Mouse (Mus musculus) spleen, postnatal 4 days (tissue): Measurements from ENCODE around the gene Prss53.

Experiments
- DNase-seq, 2 experiments: peaks; one replicate each; pipeline ENCODE4 v3.0.0; 2022; ENCODE audit warnings: low spot score in 2 of 2

Prss53 gene

DNA sequence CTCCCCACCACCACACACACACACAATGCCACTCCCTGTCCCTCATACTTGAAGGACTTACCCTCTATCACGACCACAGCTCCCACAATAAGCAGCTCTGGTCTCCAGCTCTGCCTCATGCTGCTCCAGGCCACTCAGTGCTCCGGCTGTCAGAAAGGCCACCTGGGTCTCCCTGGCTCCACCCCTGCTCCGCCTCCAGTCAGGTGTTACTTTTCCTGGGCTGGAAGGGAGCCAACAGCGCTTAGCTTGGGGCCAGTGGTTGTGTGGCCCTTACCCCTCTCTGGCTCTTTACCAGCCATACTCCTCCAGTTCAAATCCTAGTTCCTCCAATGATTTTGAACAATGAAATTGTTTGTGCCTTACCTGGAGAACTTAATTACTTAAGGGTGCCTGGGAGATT lies at the start of gene Prss53:
Prss53 (minus strand) TSS at position 173 of the 400 bp plus-strand sequence.
- DNase-seq = no peak

DNA sequence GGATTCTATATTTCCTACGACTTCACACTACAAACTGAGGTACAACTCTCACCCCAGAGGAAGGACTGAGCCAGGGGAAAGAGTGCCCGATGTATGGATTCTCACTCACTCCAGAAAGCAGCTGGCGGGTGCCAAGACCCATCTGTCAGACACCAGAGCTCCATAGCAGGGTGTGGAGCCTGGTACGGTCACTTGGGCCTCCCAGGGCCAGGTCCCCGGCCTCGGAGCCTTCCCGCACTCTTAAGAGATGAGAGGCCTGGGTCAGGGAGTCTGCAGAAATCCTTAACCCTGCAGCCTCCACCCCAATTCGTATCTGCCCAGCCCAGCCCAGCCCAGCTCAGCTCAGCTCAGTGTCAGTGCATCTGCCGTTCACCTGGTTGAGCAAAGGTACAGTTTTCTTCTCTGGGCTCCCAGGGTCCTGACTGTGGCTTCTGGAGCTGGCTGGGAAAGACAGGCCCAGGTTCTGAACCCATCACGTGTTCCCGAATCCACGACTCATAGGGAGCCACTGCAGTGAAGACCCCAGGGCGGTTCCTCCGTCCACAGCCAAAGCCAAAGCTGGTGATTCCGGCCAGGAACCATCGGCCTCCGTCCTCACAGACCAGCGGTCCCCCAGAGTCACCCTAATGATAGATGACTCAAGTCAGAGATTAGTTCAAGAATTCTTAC lies 45.6 kb upstream of the Prss53 start:
- no peak for DNase-seq

DNA sequence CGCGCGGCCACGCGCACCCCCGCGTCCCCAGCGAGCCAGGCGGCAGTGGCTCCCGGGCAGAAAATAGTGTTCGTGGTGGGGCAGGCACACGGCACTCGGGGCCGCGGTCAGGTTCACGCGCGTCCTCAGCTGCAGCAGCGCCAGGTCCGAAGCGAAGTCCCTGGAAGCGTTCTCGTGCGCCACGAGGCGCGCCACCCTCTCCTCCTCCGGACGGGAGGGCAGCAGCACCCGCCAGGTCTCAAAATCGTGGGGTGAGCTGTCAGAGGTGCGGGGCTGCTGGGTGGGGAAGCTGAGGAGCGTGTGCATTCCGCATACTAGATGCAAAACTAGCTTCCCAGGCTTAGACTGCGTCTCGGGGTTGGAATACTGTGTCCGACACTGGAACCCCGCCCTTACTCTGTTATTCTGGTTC lies 45.0 kb upstream of the Prss53 start:
- DNase-seq = no peak

DNA sequence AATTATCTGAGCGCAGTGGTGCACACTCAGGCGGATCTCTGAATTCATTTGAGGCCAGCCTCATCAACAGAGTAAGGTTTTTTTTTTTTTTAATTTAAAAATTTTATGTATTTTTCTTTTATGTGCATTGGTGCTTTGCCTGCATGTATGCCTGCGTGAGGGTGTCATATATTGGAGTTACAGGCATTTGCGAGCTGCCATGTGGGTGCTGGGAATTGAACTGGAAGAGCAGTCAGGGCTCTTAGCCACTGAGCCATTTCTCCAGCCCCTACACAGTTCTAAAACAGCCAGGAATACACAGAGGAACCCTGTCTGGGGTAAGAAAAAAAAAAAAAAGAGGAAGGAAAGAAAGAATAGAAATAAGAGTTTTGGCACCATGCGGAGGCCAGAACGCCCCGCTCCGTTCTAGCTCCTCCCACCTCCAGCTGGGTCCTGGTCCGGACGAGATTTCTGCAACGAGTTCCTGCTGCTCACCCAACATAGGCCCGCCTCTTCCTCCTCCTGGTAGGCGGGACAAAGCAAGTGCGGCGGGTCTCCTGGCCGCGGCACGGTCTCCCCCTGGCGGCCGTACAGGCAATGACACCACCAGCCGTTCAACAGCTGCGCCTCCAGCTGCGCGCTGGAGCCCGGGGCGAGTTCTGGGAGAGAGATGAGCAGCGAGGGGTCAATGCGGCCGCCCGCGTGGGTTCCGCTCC lies 44.4 kb upstream of the Prss53 start:
- DNase-seq = peak; percentile 96 to 98

DNA sequence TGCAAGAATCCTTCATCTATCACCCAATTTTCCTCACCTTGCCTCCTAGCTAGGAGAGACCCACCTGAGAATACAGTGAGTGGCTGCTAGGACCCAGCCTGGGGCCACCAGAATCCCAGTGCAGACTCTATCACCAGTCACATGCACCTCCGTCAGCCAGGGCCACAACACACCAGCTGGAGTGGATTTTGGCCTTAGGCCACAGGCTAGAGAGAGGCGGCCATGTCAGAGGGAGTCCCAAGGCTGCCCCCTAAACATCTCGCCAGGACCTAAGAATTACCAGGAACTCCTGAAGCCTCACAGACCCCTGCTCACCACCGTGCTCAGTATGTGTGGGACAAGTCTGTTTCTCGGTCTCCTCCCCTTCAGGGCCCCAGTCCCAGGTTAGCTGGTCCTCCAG lies 43.3 kb upstream of the Prss53 start:
- DNase-seq = no peak

DNA sequence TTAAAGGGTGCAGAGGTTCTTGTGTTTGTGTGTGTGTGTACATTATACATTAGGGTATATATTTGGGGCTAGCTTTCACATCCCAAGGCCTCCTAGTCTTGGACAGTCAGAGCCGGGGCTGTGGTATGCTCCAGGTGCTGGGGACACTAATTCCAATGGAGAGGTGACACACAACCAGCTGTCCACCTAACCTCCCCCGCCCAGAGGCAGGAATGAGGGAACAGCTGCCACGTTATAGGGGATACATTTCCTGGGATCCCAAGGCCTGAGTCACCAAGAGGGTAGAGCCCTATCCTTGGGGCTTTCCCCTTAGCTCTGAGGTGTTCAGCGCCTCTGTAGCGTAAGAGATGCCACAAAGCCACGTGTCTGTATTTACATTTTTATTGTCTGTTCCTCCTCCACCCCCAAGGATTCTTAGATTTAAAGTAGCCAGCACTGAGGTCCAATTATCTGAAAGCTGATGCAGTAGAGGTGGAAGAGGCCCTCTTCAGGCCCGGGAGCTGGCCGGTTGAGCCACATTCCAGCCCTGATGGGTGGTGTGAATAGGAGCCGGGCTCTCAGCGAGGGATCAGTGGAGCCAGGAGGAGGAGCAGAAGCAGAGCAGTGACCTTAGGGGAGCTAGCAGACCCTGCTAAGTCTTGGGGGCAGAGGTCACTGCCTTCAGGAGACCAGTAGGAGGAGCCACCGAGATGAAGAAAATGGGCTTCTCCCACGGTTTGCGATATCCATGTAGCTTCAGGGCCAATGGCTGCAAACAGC lies 41.7 kb upstream of the Prss53 start:
- DNase-seq = no peak

DNA sequence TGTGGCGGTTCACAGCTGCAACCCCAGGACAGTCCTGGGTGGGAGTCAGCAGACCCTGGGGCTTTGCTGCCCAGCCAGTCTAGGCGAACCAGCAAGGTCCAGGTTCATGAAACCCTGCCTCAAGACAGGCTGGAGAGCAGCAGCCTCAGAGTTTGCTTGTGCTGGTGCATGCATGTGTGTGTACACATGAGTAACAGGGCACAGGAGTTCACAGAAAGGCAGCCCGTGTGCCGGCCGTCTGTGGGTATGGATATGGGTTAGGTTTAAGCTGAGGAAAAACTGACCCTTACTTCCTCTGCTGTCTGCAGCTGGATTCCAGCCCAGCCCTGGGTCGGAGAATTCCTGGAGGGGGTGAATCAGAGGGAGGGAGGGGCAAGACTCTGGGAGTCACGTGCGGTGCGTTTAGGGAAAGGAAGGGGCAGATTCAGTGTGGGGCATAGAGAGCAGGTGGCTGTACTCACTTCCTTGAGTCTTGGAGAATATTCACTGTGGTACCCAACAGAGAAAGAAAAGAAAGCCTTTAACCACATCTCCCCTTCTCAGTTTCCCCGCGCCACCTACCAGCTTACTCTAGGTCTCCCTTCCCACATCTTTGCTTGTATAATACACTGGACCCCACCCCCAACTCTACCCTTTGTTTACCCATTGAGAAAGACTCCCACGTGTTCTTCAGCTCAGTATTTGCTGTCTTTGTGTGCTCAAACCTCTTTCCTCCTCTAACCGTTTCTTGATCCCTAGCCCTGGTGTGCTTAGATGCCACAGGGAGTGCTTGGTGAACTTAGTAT lies 40.8 kb upstream of the Prss53 start:
- DNase-seq = no peak

DNA sequence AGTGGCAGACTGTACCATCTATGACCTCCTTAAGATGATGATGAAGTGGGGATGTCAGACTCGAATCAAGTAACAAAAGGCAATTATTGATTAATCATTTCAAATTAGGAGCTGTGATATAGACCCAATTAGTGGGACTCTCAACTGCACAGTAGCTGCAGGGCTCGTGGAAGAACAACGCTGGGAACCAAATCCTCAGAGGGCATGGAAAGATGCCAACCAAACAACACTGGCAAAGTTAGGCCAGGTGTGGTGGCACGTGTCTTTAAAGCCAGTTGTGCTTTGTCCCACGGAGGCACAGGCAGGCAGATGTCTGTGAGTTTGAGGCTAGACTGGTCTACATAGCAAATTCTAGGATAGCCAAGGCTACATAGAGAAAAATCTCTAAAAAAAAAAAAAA lies 39.9 kb upstream of the Prss53 start:
- DNase-seq = no peak

DNA sequence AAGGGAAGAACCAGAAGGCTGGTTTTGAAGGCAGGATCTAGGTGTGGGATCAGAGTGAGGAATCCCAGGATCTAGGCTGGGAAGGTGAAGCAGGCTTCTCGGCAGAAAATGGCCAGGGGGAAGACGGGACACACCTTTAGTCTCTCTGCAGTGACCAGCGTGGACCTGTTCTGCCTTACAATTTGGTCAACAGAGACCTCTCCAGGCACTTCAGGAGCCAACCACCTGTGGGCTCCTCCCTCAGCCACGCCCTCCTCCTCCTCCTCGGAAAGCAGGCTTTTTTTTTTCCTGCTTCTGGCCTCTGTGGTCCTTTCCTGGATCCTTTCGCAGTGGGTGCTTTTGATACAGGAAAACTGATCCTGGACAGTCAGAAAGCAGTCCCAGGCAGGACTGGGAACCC lies 39.2 kb upstream of the Prss53 start, which contains the start of gene Prss8:
Prss8 (minus strand) TSS at position 182 of the 400 bp plus-strand sequence.
- DNase-seq = no peak

DNA sequence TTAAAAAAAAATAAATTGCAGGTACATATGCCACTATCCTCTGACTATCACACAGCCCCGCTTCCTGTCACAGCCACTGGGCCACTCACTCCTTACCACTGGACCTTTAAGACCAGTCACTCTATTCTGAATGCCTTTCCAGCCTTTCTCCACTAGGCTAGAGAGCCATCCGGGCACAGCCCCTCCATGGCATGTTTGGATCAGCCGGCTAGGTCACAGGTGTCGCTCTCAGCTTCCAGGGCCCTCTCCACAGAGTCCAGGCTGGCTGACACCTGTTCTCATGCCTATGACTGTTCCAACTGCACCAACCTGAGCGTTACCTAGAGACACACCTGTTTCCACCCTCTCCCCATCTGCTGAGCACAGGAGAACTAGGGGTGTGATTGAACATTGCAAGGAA lies 37.8 kb upstream of the Prss53 start:
- no peak for DNase-seq

DNA sequence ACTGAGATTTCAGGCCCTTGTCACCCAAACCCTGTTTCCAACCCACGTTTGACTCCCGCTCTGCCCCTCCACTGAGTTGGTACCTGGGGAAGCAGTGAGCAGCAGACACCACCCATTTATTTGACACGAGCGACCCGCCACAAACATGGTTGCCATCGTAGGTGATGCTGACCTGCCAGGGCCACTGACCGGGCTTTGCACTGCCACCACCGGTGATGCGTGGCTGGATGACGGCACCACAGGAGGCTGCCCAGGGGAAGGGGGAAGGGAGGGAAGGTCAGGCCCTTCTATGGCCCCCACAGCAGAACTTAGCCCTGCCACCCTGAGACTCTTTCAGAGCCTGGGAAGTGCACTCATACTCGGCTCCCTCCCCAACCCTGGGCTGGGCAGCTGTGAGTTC lies 37.0 kb upstream of the Prss53 start:
- DNase-seq = no peak

DNA sequence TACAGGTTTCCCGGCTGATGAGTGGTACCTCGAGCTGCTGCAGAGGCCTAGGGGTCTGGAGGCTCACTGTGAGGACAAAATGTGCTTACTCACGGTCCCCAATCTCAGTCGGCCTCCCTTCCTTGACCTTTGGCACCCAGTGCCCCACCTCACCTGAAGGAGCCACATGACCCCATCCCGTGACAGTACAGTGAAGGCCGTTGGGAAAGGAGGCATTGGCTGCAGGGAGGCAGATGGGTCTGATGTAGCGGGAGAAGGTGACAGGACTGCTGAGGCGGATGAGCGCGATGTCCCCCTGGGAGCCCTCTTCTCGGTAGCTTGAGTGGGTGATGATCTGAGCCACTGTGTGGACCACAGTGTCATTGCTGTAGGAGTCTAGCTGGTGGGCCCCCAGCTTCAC lies 36.1 kb upstream of the Prss53 start:
- no peak for DNase-seq

DNA sequence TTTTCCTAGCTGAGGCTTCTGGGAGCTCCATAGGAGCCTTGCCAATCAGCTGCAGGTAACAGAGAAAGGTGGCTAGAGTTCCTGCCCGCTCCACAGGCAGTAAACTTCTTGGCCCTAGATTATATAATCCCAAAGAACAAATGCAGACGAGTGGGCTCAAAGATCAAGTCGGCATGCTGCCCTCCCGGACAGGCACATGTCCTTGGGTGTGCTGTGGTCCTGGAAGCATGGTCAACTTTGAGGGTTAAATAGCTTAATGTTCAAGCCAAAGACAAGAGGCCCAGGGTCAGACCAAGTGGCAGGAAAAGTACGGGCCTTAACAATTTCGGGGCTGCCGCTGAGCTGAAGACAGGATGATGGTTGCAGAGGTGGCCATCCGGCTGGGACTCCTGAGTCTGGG lies 35.3 kb upstream of the Prss53 start:
- no peak for DNase-seq

DNA sequence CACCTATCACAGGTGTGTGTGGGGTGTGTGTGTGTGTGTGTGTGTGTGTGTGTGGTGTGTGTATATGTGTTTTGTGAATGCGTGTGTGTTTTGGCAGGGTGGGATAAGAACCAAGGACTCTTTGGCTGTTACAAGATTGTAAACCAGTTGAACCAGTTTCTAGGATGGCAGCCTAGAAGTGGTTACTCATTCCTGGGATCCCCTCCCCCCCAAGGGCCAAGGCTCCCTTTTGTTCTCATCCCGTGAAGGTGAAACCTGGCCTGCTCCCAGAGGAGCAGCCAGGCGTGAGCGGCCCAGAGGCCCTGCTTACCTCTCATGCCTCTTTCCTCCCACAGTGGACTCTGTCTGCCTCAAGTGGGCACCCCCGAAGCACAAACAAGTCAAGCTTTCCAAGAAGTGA lies 34.5 kb upstream of the Prss53 start:
- DNase-seq = no peak

DNA sequence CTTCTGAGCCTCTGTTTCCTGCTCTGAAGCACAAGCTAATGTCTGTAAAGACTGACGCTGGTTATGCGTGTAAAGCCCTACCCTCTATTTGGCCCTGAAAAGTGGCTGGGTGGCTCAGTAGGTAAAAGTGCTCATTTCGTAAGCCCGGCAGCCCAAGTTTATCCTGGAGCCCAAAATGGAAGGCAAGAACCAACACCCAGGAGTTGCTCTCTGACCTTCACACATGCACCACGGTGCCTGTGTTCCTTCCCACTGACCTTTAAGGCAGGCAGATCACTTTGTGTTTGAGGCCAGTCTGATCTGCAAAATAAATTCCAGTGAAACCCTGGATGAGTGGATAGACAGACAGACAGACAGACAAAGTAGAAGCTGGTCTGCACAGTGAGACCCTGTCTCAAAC lies 32.9 kb upstream of the Prss53 start:
- DNase-seq = no peak

DNA sequence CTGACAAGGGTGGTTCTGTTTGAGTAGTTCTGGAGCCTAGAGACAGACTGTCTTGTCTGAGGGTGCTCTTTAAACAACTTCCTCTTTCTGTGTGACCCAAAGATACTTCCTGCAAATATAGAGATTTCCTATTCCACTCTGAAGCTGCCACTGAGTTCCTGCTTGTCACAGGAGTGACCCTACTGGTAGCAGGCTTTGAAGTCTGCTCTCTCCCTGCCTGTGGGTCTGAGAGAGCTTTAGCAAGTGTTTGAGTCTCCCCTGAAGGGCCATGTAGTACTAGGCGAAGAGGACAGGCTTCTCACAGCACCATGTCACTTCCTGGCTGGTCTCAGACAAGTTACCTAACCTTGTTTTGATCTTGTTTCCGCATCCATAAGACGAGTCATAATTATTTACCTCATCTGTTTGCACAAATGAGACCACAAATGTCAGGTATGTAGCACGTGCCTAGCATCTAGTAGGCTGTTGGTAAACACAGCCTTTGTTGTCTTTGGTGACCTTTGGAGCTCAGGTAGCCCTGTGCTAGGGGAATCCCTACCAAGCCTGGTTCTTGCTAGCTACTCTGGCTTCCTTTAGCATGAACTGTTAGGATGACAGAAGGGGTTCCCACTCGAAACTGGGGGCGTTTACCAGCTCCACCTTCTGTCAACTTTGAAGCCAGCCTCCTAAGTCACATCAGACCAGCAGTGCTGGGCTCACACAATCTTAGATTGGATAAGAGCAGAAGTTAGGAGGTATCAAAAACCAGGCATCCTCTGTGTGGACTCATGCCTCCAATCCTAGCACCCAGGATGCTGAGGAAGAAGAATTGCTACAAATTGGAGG lies 31.9 kb upstream of the Prss53 start:
- no peak for DNase-seq

DNA sequence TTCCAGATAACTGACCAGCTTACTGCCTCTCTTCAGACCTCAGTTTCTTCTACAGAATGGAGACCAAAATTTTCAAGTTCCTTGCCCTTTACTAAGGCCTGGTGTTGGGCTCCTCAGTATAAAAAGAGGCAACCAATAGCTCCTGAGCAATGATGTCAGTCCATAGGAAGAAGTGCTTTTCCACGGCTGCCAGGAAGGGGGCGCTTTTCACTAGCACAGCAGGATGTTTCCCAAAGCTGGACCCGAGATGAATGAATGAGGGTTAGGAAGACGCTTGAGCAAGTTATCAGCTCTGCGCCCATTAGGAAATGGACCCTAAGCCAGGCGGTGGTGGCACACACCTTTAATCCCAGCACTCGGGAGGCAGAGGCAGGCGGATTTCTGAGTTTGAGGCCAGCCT lies 30.7 kb upstream of the Prss53 start:
- DNase-seq = peak in 1 of 2 experiments; percentile 49

DNA sequence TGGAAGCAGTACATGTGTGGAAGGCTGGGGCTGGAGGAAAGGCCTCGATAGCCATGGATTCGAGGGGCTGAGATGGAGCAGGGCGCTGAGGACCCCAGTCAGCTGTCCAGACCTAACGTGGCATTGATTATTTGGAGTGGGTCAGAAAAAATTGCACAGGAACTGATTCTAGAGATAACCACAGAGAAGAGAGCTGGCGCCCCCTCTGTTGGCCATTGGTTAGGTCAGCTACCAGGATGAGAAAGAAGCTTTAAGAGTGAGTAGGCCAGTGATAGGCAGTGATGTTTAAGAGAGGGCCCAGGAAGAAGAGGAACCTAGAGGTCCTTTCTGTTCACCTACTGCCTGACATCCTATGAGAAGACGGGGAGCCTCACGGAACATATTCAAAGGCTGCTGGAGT lies 28.5 kb upstream of the Prss53 start:
- DNase-seq = peak in 1 of 2 experiments; percentile 51

DNA sequence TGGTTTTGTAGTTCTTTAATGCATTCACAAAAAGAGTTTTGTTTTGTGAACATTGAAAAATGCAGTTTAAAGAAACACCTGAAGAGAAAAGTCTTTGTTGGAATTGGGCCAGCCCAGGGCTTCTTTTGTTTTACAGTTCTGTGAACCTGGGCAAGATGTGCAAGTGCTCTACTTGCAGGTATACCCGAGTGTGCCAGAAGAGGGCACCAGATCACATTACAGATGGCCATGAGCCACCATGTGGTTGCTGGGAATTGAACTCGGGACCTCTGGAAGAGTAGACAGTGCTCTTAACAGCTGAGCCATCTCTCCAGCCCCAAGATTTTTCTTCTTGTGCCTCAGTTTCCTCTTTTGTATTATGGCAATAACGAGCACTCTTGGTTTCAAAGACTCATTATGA lies 27.4 kb upstream of the Prss53 start:
- peak; percentile 69 to 83 for DNase-seq

DNA sequence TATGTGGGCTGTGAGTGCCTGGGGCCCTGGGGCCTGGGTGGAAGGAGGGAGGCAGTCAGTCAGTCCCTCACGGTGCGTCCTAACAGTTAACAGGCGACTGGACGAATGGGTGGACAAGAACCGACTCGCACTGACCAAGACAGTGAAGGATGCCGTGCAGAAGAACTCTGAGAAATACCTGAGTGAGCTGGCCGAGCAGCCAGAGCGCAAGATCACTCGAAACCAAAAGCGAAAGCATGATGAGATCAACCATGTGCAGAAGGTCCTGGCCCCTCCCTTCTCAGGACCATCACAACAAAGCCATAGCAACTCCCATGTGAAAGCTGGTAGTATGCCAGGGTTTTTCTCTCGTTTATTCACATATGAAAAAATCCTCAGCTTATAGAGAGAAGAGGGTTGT lies 24.5 kb upstream of the Prss53 start:
- DNase-seq = no peak

DNA sequence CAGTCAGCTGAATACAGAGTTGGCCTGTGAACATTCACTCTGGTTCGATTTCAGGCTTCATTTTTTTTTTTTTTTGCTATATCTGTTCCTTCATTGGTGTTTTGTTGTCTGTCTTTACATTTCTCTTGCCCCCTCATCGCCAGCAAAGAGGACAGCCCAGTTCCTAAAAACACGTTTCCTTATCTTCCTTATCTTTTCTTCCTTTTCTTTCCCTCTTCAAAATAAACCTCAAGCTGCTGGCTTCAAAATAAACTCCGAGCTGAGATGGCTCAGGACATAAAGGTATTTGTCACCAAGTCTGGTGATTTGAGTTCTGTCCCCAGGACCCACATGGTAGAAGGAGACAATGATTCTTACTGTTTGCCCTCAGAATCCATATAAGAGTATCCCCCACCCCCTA lies 22.2 kb upstream of the Prss53 start:
- no peak for DNase-seq
